Mouse (Mus musculus): ENCODE results near the gene Arl13a.
"Not testable (repeated sequence)": the region's sequence is repeated elsewhere in the genome, so short reads cannot be mapped to it uniquely, and the experiment has no call there.

The Arl13a gene
- long read RNA-seq, experiment 1: 0 reads
- long read RNA-seq, experiment 2: 0 reads

DNA sequence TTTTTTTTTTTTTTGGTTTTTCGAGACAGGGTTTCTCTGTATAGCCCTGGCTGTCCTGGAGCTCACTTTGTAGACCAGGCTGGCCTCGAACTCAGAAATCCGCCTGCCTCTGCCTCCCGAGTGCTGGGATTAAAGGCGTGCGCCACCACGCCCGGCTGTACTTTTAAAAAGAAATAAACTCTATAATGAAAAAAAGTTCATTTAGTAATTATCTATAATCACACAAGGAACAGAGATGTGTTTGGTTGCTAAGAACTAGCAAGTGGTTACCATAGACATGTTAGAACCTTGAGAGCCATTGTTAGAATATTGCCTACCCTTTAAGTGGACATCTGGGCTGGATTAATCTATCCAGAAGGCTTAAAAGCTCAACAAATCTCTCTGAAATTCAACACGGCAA lies at the start of gene Arl13a:
TSS of gene Arl13a (plus strand) at position 301 of the 400 bp plus-strand sequence.
- intact Hi-C loops (cut with DNase I): not testable (repeated sequence)

DNA sequence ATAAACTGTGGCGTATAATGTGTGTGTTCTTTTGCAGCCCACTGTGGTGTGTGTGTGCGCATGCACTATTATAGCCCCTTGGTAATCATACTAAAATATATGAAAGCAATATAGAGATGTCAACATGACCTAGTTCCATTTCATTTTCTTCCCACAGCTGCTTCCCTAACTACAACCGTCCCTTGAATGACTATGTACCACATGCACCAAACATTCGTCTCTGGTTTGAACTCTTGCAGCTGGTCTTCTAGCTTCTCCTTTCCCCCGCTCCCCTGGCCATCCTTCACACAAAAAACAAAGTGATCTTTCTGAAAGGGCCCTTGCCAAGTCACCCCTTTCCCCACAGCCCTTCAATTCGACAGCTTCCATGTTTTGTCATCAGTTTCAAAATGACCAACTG lies 47.3 kb upstream of the Arl13a start:
- intact Hi-C loops (cut with DNase I): no loop called here

DNA sequence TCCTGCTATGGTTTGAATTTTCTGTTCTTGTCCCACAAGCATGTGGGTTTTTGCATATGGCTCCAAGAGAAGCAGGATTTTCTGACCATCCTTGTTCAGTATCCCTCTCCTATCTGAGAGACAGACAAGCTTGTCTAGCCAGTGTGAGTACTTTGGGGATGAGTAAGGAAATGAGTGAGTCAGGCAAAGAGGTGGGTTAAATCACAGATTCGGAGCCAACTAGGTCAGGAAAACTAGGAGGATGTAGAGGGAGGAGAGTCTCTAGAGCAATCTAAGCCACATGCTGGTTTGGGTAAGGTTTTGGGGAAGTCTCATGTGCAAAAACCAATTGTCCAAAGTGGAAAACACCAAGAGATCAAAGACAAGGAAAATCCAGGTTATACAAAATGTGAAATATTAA lies 45.8 kb upstream of the Arl13a start:
- intact Hi-C loops (cut with DNase I): no loop called here

DNA sequence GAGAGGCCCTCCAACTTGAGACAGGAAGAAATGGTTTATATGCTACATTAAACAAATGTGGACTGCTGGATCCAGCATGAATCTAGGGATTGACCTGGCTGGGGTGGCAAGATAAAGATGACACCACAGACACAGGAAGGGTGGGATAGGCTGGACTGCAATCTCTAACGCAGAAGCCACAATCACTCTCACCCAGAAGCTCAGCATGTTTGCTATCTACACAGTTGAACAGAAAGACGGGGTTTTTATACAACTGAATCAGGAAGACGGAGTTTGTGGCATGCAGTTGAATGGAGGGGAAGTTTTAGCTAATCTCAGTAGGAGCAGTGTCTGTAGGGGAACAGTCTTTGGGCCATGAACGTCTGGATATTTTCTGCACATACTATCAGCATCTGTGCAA lies 45.3 kb upstream of the Arl13a start:
- intact Hi-C loops (cut with DNase I): no loop called here

DNA sequence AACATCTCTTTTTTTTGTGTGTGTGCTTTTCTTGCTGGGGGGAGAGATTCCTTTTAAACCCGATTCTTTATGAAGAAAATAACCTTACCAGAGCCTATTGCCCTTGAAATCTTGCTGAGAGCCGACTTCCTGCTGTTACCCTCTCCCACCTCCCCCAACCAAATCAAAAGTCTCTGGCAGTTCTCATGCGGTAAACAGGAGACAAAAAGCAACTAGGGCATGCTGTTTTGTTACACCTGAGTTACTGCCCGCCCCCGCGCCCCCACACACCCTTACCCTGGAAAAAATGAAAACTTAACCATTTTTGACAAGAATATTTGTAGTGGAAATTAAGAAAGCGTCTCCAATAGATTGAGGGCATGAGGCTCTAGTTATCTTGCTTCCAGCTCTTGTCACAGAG lies 29.1 kb upstream of the Arl13a start:
- intact Hi-C loops (cut with DNase I): no loop called here

DNA sequence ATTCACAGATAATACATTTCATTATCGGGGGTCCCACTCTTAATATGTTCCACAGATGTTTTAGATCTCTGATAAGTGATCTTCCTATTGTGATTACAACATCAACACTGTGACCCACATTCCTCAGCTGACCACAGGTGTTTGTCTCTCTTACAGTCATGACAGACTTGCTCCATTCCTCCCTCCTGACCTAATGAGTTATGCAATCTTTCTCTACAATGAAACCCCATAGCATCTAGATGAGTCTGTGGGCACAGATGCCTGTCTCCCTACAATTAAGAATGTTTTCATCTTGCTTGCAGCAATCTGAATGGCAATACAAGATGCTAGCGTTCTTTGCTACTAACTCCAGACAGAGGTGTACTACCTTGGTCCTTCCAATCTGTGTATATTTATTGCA lies 26.9 kb upstream of the Arl13a start:
- intact Hi-C loops (cut with DNase I): no loop called here

DNA sequence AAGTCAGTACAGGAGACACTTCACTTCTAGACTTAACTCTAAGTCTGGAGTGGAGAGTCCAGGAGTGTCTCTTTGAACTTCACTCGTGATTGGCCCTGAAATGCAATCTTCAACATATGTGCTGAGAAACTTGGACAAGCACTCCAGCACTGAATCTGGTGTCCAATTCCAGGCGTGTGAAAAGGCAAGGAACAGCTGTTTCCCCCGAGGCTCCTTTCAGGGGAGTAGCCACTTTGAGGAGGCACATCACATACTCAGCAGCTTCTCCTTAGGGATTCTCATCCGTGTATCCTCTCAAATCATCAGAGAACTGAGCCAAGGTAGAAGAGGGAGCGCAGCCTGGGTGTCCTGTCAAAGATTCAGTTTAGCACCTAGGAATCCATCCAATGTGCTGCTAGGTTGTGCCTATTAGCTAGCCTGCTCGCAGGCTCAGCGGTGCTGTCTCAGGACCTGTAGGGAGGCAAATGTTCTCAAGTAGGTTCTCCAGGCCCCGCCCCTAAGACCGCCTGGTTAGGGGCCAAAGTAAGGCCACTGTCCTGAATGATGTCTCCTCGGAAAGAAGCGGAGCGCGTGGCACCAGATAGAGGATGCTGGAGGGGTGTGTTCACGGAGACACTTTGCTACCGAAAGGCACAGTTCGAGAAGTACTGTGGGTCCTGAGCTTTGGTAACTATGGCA lies 25.1 kb upstream of the Arl13a start, which contains the start of gene Xkrx:
TSS of gene Xkrx (minus strand) at position 34 of the 678 bp plus-strand sequence.
- intact Hi-C loops (cut with DNase I): no loop called here

DNA sequence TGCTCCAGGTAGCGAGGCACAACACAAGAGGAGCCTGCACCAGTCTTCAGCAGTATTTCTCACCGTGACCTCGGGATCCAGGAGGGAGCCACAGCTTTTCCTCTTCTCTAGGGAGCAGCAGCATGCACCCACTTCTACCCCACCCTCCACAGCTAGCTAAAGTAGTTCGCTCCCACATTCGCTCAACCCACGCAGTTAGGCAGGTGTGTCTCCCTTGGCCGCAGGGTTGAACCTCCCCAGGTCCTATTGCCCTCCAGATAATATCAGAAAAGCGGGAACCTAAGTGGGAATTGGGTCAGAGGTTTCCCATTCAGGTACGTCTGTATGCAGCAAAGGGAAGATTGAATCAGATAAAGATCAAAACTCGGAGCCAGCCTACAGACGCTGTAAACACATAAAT lies 24.5 kb upstream of the Arl13a start:
- intact Hi-C loops (cut with DNase I): no loop called here

DNA sequence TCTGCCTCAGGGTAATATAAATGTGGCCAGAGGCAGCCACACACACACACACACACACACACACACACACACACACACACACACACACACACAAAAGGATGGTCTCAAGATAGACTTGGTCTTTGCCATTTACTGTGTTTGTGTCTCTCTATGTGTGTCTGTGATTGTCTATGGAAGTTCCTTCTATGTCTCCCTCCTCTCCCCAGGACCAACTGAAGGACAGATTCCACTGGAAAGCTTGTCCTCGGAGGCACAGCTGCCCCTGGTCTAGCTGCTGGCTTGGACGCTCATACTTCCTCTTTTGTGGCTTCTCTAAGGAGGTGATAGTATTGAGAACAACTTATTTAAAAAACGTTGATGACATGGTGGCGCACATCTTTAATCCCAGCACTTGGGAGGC lies 23.8 kb upstream of the Arl13a start:
- intact Hi-C loops (cut with DNase I): no loop called here

DNA sequence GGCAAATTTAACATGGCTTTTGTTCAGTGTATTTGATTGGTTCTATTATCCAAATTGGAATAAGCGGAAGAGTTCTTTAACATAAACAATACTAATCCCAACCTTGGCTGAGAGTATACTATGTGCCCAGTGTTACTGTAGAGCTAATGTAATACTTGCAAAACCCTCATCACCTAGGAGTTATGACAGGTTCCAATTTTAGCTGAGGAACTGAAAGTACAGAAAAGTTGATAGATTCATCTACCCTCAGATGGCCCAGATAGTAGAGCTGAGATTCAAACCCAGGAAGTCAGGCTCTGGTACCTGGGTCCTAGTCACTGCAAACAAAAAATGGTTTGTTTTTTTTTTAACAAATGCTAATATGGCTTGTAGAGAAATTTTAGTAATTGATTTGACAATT lies 16.7 kb upstream of the Arl13a start:
- intact Hi-C loops (cut with DNase I): no loop called here

DNA sequence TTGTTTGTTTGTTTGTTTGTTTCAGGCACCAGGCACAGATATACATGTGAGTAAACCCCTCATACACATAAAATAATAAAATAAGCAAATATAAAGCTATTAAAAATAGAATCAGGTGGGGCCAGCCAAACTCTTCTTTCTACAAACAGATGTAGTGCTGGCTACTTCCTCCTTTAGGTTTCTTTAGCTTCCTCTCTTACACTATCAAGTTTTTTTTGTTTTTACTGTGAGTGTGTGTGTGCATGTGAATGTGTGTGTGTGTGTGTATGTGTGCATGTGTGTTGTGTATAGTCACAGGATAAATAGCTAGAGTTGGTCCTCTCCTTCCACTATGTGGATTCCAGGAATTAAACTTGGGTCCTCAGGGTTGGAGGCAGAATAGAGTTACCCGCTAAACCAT lies 12.6 kb upstream of the Arl13a start:
- intact Hi-C loops (cut with DNase I): no loop called here

DNA sequence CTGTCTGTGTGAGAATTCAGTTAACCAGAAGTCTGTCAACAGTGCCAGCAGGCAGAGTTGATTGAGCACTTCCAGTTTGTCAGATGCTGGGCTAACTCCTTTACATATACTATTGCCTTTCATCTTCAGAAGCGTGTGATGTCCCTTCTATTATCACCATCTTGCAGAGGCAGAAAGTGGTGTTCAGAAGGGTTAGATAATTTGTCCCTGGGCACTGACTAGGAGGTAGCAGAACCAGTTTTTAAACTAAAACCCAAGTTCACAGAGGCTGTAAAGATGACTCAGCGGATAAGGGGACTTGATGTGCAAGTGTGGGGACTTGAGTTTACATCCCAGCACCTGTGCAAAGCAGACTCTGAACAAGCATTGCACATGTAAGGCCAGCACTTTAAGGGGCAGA lies 21.2 kb downstream of the Arl13a start:
- intact Hi-C loops (cut with DNase I): no loop called here

DNA sequence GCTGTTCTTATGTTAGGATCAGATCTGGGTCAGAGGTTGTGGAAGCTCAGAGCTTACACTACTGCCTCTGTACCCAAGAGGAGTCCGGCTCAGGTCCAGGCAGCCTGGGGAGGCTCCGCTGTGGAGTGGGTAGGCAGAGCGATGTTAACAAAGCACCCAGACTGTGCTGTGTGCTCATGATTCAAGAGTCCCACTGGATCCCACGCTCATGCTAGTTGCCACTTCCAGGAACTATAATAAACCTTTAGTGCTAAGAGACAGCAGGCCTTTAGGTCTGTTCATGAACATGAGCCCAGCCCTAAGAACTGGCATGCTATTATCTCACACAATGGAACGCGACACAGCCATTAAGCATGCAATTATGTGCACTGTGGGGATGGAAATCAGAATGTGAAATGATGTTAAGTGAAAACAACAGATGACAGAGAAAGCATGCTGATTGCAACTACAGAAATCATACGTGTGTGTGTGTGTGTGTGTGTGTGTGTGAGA lies 23.9 kb downstream of the Arl13a start:
- intact Hi-C loops (cut with DNase I): no loop called here

DNA sequence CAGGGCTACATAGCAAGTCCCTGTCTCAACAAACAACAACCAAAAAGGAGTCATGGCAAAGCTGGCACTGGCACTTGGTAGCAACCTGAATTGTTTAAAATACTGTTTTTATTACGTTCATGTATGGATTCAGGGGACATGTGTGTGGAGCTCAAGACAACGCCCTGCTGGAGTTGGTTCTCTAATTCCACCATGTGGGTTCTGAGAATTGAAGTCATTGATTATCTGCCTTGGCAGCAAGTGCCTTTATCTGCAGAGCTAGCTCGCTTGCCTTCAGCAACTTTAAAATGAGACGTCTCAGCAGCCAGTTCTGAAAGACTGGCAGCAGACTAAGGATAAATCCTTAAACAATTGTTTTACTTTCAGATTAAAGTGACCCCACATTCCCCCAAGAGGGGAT lies 30.9 kb downstream of the Arl13a start:
- intact Hi-C loops (cut with DNase I): no loop called here

DNA sequence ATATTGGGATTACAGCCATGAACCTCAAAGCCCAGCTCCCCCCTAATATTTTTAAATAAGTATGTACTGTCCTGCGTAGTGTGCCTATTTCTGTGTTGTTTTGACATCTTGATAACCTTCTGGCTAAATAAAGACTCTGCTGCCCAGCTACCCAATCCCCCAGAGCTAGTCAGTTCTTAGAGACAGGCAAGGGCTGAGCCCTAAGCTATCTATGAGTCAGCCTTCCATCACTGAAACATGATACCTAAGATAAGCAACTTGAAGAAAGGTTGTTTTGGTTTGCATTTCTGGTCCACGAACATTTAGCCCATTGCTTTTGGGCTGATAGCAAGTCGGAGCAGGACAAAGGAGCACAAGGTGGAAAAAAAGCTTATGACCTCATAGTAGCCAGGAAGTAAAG lies 33.3 kb downstream of the Arl13a start:
- intact Hi-C loops (cut with DNase I): no loop called here

DNA sequence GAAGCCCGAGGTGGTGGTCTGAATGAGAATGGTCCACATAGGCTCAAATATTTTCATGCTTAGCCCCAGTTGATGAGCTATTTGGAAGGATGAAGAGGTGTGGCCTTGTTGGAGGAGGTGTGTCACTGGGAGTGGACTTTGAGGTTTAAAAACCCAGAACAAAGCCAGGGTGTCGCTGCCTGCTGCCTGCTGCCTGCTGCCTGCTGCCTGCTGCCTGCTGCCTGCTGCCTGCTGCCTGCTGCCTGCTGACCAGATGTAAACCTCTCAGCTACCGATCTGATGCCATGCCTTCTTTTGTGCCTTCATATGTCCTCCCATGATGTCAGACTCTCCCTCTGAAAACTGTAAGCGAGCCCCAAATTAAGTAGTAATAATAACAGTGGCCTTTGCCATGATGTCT lies 34.6 kb downstream of the Arl13a start, which contains the start of gene Nox1:
TSS of gene Nox1 (minus strand) at position 101 of the 400 bp plus-strand sequence.
- intact Hi-C loops (cut with DNase I): no loop called here

DNA sequence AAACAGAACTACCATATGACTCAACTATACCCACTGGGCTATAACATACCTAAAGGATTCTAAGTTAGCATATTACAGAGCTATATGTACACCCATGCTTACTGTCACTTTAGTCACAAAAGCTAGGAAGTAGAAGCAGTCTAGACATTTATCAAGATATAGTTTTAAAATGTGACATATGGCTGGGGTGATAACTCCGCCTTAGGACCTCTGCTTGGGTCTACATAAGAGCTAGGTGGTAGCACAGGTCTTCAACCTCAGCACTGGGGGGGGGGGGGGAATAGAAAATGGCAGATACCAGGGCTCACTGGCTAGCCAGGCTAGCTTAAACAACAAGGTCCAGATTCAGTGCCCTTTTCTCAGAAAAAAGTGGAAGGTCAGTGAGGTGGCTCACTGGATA lies 45.7 kb downstream of the Arl13a start:
- intact Hi-C loops (cut with DNase I): no loop called here

DNA sequence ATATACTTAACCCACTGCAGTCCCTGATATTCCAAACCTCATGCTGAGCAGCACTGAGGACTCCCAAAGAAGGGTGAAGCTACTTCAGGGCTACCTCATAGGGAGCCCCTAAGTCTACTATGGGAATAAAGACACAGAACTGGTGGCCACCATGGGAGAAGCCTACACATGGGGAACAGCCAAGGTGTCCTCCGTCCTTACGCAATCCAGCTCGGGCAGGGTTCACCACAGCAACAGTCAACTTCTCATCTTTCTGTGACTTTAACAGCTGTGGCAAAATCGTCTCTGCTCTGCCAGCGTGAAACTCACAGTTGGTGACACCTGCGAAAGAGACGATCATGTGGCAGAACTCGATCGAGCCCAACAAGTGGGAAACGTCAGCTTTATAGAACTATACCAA lies 51.0 kb downstream of the Arl13a start:
- intact Hi-C loops (cut with DNase I): no loop called here

DNA sequence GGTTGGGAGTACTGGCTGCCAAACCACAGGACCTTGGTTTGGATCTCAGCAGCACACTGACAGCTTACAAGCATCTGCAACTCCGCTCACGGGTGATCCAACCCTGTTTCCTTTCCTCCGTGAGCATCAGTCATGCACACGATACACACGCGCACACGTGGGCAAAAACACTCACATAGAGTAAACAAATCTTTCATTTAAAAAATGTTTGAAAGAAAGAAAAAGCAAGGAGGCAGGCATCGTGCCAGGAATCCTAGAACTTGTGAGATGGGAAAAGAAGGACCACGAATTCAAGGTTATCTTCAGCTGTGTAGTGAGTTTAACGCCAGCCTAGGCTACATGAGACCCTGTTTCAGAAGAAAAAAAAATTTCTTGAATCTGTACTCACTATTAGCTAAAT lies 58.6 kb downstream of the Arl13a start:
- intact Hi-C loops (cut with DNase I): no loop called here

DNA sequence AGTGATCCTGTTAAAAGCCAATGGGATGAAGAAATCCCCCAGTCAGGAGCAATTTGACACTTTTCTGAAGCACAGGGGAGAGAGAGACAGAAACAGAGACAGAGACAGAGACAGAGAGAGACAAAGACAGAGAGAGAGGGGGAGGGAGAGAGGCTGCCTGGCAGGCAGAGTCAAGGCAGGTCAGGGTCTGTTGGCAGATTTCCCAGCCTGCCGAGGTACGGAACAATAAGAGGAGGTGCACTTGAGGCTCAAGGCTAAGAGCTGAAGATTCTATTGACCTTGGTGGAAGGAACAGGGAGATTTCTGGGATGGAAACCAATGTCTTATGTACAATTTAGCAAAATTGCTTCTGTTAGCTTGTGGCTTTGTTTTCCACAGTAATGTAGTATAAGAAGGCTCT lies 60.9 kb downstream of the Arl13a start:
- intact Hi-C loops (cut with DNase I): no loop called here

Data from adrenal gland (tissue).